Comparison of ENCODE assay signal across 23 mouse cellular contexts in the genomic region with DNA sequence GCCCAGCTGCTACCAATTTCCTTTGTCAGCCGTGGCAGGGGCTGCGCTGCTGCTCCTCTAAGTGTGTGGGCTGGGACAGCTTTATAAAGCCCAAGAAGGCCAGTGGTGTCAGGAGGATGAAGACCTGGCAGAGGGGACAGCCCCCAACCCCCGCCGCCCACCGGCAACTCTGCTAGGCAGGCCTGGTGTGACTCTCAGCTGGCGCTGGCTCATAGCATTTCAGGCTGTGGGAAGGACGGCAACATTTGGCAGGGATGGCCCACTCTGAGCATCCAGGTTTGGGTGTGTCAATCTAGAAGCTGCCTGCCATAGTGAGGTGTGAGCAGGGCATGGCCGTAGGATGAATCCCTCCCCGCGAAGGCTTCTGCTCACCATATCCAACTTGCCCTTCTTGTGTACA. TPM values are rescaled to one million over a fixed set of nuclear protein-coding genes. Genes with fewer than 3 reads are reported as not detected.
"Had no signal": no experiment of that assay in that cellular context is flagged by ENCODE, and none has a peak within 500 bp of the region (broad histone marks: within the 10 kb centered on the region; RNA-seq: fewer than 3 reads in every experiment).

No protein-coding gene starts in this region.

- H3K9me3 ChIP-seq: lung, embryonic 15.5 days; megakaryocyte, embryonic 14.5 days; neural tube, embryonic 12.5 days had no signal

- H3K27ac ChIP-seq: lung, embryonic 15.5 days; macrophage; neural tube, embryonic 12.5 days had no signal

- H3K9ac ChIP-seq: liver, postnatal 0 days; lung, embryonic 15.5 days; neural tube, embryonic 12.5 days had no signal

- DNase-seq: liver, postnatal 0 days; lung, adult 2 months; lung, postnatal 14 days; lung, postnatal 36 days; midbrain, embryonic 14.5 days; retina, postnatal 1 day; right cerebral cortex, adult 18-20 months; right cerebral cortex, postnatal 25 days; right cerebral cortex, postnatal 4 days; spleen, adult 18-20 months; thymus, adult 18-20 months; thymus, postnatal 14 days; thymus, postnatal 36 days had no signal

- H3K4me2 ChIP-seq: lung, embryonic 15.5 days; midbrain, embryonic 11.5 days; neural tube, embryonic 12.5 days had no signal

- ATAC-seq: liver, postnatal 0 days; lung, postnatal 0 days had no signal

- H3K36me3 ChIP-seq: lung, embryonic 15.5 days; neural tube, embryonic 12.5 days had no signal

- H3K4me1 ChIP-seq: lung, embryonic 15.5 days; megakaryocyte, embryonic 14.5 days; neural tube, embryonic 12.5 days had no signal

- H3K4me3 ChIP-seq: lung, embryonic 15.5 days; megakaryocyte, embryonic 14.5 days; neural tube, embryonic 12.5 days had no signal

RNA-seq across cellular contexts. Expression of a gene that starts 17.3 kb away (rescaled TPM):
- total RNA-seq: monocyte, adult 5-6 weeks; neutrophil, adult 5-6 weeks had no signal
- polyA plus RNA-seq: lung, adult 2 months; macrophage; small intestine, adult 2 months; stomach, embryonic 14.5 days had no signal
